ENCODE assay signal across 21 mouse cellular contexts in genomic region chr13:30754066-30754465, GRCm38 (mm10). TPM values are rescaled to one million over a fixed set of nuclear protein-coding genes. Genes with fewer than 3 reads are reported as not detected.
"Had no signal": no experiment of that assay in that cellular context is flagged by ENCODE, and none has a peak within 500 bp of the region (broad histone marks: within the 10 kb centered on the region; RNA-seq: fewer than 3 reads in every experiment).

No protein-coding gene starts in this region.

- H3K27ac ChIP-seq: layer of hippocampus, adult 2 months; limb, embryonic 12.5 days; limb, embryonic 15.5 days; liver, embryonic 14.5 days; macrophage; midbrain, embryonic 10.5 days; midbrain, embryonic 13.5 days; neural tube, embryonic 12.5 days; stomach, embryonic 15.5 days had no signal

- DNase-seq: kidney, adult 18-20 months; kidney, adult 9 months; kidney, postnatal 14 days; layer of hippocampus, adult 9-11 months; liver, postnatal 0 days; lung, embryonic 14.5 days; retina, postnatal 1 day; right cerebral cortex, postnatal 25 days; thymus, postnatal 25 days had no signal

- H3K36me3 ChIP-seq: limb, embryonic 12.5 days; limb, embryonic 15.5 days; midbrain, embryonic 10.5 days; midbrain, embryonic 13.5 days; neural tube, embryonic 12.5 days; stomach, embryonic 15.5 days had no signal

- H3K4me3 ChIP-seq: layer of hippocampus, adult 2 months; limb, embryonic 12.5 days; limb, embryonic 15.5 days; midbrain, embryonic 10.5 days; midbrain, embryonic 13.5 days; neural tube, embryonic 12.5 days; stomach, embryonic 15.5 days had no signal

- ATAC-seq: liver, postnatal 0 days; lung, postnatal 0 days; midbrain, embryonic 13.5 days; midbrain, embryonic 16.5 days had no signal

- H3K4me2 ChIP-seq: limb, embryonic 12.5 days; limb, embryonic 15.5 days; liver, embryonic 11.5 days; lung, embryonic 14.5 days; midbrain, embryonic 13.5 days; neural tube, embryonic 12.5 days; stomach, embryonic 15.5 days had no signal

- H3K9me3 ChIP-seq: limb, embryonic 12.5 days; limb, embryonic 15.5 days; midbrain, embryonic 10.5 days; midbrain, embryonic 13.5 days; neural tube, embryonic 12.5 days; stomach, embryonic 15.5 days had no signal

- H3K9ac ChIP-seq: limb, embryonic 12.5 days; limb, embryonic 15.5 days; liver, embryonic 14.5 days; liver, postnatal 0 days; lung, embryonic 14.5 days; midbrain, embryonic 13.5 days; neural tube, embryonic 12.5 days; stomach, embryonic 15.5 days had no signal

RNA-seq across cellular contexts. Expression of gene Irf4, which starts 5.0 kb away (rescaled TPM):
- polyA plus RNA-seq: limb, embryonic 12.5 days; midbrain, embryonic 10.5 days had no signal
